Mouse (Mus musculus) kidney, embryonic 16.5 days (tissue): Measurements from ENCODE around the gene Pms1. TPM values are rescaled to one million over a fixed set of nuclear protein-coding genes. Genes with fewer than 3 reads are reported as not detected.
"Not testable (repeated sequence)": the region's sequence is repeated elsewhere in the genome, so short reads cannot be mapped to it uniquely, and the experiment has no call there.

Experiments
- ATAC-seq: fragments of 200-750 bp; cut with Nextera tagmentation; 2 replicates; pipeline ENCODE4 v1.8.0; 2017; ENCODE audit warnings: moderate TSS enrichment; ENCODE audit not compliant: low FRiP score, low TSS enrichment
- H3K27ac ChIP-seq: fragments of 300-500 bp; sonication (generic); 2 replicates; pipeline ENCODE4 v1.5.1; 2014; ENCODE audit warnings: low read length
- H3K27me3 ChIP-seq: fragments of 300-500 bp; sonication (generic); 2 replicates; pipeline ENCODE4 v1.6.1; 2014; ENCODE audit warnings: low read length, control low read depth, mixed read lengths; ENCODE audit not compliant: insufficient read depth
- H3K36me3 ChIP-seq: fragments of 300-500 bp; sonication (generic); 2 replicates; pipeline ENCODE4 v1.6.1; 2014; ENCODE audit warnings: low read length, control low read depth, mixed read lengths; ENCODE audit not compliant: insufficient read depth
- H3K4me1 ChIP-seq: fragments of 300-500 bp; sonication (generic); 2 replicates; pipeline ENCODE4 v1.6.1; 2014; ENCODE audit warnings: low read length, control low read depth, mixed read lengths; ENCODE audit not compliant: insufficient read depth
- H3K4me2 ChIP-seq: fragments of 300-500 bp; sonication (generic); replicated peaks from 2 replicates; pipeline ENCODE4 v1.6.1; 2014; ENCODE audit warnings: low read depth, low read length
- H3K4me3 ChIP-seq: fragments of 300-500 bp; sonication (generic); 2 replicates; pipeline ENCODE4 v1.5.1; 2014; ENCODE audit warnings: mild to moderate bottlenecking, low read length
- H3K9ac ChIP-seq: fragments of 300-500 bp; sonication (generic); replicated peaks from 2 replicates; pipeline ENCODE4 v1.6.1; 2014; ENCODE audit warnings: low read length
- H3K9me3 ChIP-seq: fragments of 300-500 bp; sonication (generic); 2 replicates; pipeline ENCODE4 v1.6.1; 2016; ENCODE audit warnings: low read length, control low read depth
- WGBS: fragments of 180-500 bp; shearing (Covaris S2); extraction: QIAGEN DNeasy Blood & Tissue Kit; methylation state at CpG from one replicate; pipeline ENCODE4 v1.1.7; 2014; 5-methylcytosine and 5-hydroxymethylcytosine counted together
- polyA plus RNA-seq: library from polyadenylated mRNA; unstranded; fragments of >200 nt; fragmentation: Nextera tagmentation; extraction: Ambion mirVana; gene quantifications from 2 replicates; pipeline ENCODE4 v1.2.1, GENCODE M21; 2015

The Pms1 gene
- polyA plus RNA-seq: 18.6 and 20.7 TPM in 2 replicates

DNA sequence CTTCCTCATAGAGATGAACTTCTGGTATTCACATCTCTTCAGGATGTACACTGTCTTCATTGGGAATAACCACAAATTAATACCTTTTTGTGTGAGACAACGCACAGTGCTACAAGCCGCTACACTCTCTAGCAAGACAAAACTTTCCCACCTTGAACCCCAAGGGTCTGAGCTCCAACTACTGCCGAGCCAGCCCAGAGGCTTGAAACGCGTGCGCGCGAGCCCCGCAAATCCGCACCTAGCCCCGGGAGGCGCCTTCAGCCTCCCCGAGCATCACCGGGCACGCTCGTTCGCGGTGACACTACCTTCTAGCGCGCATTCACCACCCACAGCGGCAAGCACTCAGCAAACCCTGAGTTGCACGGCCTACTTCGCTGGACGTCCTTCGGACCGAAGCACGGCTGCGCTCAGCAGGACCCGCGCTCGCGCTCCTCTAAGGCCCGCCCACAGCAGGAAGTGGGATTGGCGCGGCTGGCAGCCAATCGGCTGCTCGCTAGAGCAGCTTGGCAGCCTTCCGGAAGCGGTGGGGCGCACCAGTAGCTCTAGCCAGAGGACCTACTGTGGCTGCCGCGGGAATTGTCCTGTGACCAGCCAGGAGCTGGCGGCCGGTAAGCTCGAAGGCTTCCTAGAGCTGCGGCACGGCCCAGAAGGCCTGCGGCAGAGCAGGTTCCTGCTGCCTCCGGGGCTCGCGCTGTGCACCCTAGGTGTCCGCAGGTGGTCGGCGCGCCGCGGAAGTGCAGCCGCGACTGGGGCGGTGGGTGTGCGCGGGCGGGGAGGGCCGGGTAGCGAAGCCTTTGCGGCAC is at the start of gene Pms1, which contains the start of the genes Ormdl1 and Gm28778:
TSS of gene Pms1 (minus strand) at position 438 of the 803 bp plus-strand sequence.
TSS of gene Ormdl1 (plus strand) at position 515 of the 803 bp plus-strand sequence.
TSS of gene Gm28778 (plus strand) at position 531 of the 803 bp plus-strand sequence.
- Histone ChIP-seq H3K36me3 (peaks cover 2% of the 10 kb centered on the region; the same call in 1 of the 2 replicates), H3K27me3 (no peaks in the 10 kb centered on the region), H3K27ac (peak within 1 kb of the TSS; percentile 87), H3K4me2 (peak within 1 kb of the TSS; percentile 69), H3K4me3 (peak within 1 kb of the TSS; percentile 81), H3K9ac (peak within 1 kb of the TSS; percentile 91), H3K9me3 (no peaks in the 10 kb centered on the region), H3K4me1 (peaks cover 8% of the 10 kb centered on the region)
- 1% methylated on average over 66 of the region's 66 CpGs for WGBS
- peak; percentile 100 for ATAC-seq

DNA sequence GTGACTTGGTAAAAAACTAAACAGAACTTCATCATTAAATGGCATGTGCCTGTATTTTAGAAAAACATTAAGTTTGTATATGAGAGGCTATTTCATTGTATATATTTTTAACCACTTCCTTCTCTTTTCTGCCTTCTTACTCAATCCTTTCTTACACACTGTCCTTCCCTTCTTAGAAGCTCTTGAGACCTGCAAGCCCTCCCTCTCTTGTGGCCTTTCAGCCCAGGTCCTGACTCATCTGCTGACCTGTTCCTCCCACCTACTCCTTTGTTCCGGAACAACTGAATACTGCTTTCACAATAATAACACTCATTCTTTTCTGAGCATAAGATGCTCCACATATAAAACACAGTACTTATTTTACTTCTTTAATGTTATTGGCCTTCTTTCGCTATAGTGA is 44.3 kb upstream of the Pms1 start:
- WGBS: 96% methylated on average over 2 of the region's 2 CpGs
- no peak for ATAC-seq
- H3K27me3 ChIP-seq: no peaks in the 10 kb centered on the region

DNA sequence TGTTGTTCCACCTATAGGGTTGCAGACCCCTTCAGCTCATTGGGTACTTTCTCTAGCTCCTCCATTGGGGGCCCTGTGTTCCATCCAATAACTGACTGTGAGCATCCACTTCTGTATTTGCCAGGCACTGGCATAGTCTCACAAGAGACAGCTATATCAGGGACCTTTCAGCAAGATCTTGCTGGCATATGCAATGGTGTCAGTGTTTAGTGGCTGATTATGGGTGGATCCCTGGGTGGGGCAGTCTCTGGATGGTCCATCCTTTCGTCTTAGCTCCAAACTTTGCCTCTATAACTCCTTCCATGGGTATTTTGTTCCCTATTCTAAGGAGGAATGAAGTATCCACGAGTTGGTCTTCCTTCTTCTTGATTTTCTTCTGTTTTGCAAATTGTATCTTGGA is 40.6 kb upstream of the Pms1 start:
- H3K27ac ChIP-seq, H3K27me3 ChIP-seq, H3K4me2 ChIP-seq, ATAC-seq, H3K9ac ChIP-seq, H3K4me1 ChIP-seq, H3K4me3 ChIP-seq: not testable (repeated sequence)
- peaks cover 12% of the 10 kb centered on the region for H3K9me3 ChIP-seq
- WGBS: 73% methylated on average over 2 of the region's 2 CpGs
- peaks cover 14% of the 10 kb centered on the region for H3K36me3 ChIP-seq

More for the DNA sequence above, 44.3 kb upstream of the Pms1 start:
- Histone ChIP-seq H3K4me1 (no peaks in the 10 kb centered on the region), H3K4me2 (no peak overlapping the region), H3K4me3 (no peak overlapping the region), H3K36me3 (peaks cover 39% of the 10 kb centered on the region), H3K27ac (no peak overlapping the region), H3K9me3 (peaks cover 20% of the 10 kb centered on the region), H3K9ac (no peak overlapping the region)

DNA sequence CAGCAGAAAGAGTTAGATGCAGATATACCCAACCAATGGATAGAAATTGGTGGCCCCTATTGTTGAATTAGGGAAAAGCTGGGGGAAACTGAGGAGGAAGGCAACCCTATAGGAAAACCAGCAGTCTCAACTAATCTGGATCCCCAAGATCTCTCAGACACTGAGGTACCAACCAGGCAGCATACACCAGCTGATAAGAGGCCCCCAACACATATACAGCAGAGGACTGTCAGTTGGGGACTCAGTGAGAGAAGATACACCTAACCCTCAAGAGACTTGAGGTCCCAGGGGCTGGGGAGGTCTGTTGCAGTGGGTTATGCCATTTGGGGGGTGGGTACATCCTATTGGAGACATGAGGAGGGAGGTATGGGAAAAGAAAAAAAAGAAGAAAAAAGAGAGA is 38.6 kb upstream of the Pms1 start:
- Histone ChIP-seq H3K4me2 (no peak overlapping the region), H3K4me3 (no peak overlapping the region), H3K4me1 (no peaks in the 10 kb centered on the region), H3K27ac (no peak overlapping the region), H3K9me3 (0 out of 2 replicates have a peak, but pooled peaks cover under 1% of the 10 kb centered on the region), H3K36me3 (no peaks in the 10 kb centered on the region), H3K9ac (no peak overlapping the region), H3K27me3 (no peaks in the 10 kb centered on the region)
- ATAC-seq: no peak

DNA sequence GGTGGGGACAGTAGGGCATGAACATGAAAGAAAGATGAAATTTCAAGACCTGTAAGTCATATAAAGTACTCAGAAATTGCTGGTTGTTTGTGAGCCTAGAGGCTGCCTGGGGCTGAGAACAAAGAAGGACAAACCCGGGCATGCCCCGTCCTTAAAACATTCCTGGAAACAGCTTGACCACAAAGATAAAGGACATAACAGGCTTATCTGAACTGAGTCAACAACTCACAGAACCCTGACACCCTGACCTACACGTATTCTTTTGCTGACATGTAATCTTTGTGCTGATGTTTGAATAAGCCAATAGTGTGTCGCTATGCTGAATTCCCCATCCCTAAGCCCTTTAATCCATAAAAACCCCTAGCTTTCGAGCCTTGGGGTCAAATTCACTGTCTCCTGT is 36.7 kb upstream of the Pms1 start:
- not testable (repeated sequence) for H3K36me3 ChIP-seq, ATAC-seq, H3K9me3 ChIP-seq, H3K4me2 ChIP-seq, H3K4me3 ChIP-seq, H3K9ac ChIP-seq, H3K27me3 ChIP-seq, H3K4me1 ChIP-seq, H3K27ac ChIP-seq
- WGBS: 82% methylated on average over 5 of the region's 5 CpGs

DNA sequence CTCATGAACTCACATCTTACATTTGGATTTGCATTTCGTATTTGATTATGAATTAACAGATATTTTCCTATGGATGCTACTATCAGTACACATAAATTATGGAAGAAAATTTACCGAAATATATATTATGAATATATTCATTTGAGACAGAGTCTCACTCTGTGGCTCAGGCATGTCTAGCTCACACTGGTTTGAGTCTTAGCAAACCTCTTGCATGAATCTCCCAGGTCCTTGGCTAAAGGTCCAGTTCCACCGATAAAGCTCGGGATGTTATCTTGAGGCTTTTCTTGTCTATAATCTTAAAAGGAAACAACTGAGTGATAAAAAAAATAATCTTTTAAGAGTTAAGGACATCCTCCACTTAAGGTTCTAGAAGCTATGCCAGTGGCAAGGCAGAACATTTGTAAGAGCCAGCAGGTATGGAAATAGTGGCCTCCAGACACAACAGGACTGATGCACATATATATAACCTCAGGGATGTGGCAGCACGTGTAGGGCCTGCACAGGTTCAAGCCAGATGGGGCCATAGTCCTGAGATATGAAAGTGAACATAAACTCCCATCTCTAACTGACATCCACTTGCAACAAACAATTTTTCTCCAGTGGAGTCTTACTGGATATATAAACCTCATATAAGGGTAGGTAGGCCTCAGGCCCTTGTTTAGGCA is 28.1 kb upstream of the Pms1 start:
- 89% methylated on average over 5 of the region's 5 CpGs for WGBS

DNA sequence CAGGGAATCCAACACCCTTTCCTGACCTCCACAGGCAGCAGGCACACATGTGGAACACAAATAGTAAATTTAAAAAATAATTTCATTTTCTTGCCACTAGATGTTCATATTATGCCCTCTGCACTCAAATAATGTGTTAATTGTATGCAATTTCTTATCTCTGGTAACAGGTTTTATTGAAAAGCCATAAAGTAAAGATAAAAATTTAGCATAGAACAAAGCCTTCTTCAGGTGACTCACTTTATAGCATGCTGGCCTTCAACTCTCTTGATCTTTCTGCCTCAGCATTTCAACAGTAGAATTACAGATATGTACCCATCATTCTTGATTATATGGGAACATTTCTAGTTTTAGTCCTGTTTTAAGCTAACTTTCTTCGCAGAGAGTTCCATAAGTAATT is 27.5 kb upstream of the Pms1 start:
- no peak overlapping the region for H3K4me3 ChIP-seq
- H3K4me2 ChIP-seq: no peak overlapping the region
- H3K9ac ChIP-seq: no peak overlapping the region
- WGBS: 90% methylated on average over 1 of the region's 1 CpGs
- no peaks in the 10 kb centered on the region for H3K9me3 ChIP-seq
- no peak overlapping the region for H3K27ac ChIP-seq
- ATAC-seq: no peak
- no peaks in the 10 kb centered on the region for H3K36me3 ChIP-seq
- no peaks in the 10 kb centered on the region for H3K4me1 ChIP-seq
- H3K27me3 ChIP-seq: no peaks in the 10 kb centered on the region

More for the DNA sequence above, 28.1 kb upstream of the Pms1 start:
- H3K27ac ChIP-seq: no peak overlapping the region
- H3K36me3 ChIP-seq: no peaks in the 10 kb centered on the region
- H3K9ac ChIP-seq: no peak overlapping the region
- no peak overlapping the region for H3K4me3 ChIP-seq
- H3K9me3 ChIP-seq: no peaks in the 10 kb centered on the region
- H3K4me2 ChIP-seq: no peak overlapping the region
- no peaks in the 10 kb centered on the region for H3K4me1 ChIP-seq
- H3K27me3 ChIP-seq: no peaks in the 10 kb centered on the region
- no peak for ATAC-seq

DNA sequence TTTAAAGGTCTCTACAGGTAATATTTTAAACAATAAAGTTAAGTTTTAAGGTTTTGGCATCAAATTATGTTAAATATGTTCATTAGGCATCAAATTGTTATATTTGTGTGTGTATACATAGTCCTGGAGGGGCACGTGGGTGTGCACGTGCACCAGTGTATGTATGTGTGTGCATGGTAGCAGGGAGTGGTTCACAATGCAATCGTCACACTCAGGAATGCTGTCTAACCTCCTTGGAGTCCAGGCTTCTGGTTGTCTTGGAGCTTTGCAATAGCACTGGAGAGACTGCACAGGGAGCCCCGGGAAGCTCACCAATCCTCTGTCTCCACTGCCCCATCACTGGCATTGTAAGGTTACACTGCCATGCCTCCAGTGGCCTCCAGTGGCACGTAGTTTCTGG is 26.4 kb upstream of the Pms1 start:
- Histone ChIP-seq H3K27me3 (no peaks in the 10 kb centered on the region), H3K9me3 (no peaks in the 10 kb centered on the region), H3K27ac (no peak overlapping the region), H3K9ac (no peak overlapping the region), H3K4me3 (no peak overlapping the region), H3K36me3 (0 out of 2 replicates have a peak, but pooled peaks cover 3% of the 10 kb centered on the region), H3K4me1 (no peaks in the 10 kb centered on the region), H3K4me2 (no peak overlapping the region)
- no peak for ATAC-seq
- WGBS: 85% methylated on average over 5 of the region's 5 CpGs

DNA sequence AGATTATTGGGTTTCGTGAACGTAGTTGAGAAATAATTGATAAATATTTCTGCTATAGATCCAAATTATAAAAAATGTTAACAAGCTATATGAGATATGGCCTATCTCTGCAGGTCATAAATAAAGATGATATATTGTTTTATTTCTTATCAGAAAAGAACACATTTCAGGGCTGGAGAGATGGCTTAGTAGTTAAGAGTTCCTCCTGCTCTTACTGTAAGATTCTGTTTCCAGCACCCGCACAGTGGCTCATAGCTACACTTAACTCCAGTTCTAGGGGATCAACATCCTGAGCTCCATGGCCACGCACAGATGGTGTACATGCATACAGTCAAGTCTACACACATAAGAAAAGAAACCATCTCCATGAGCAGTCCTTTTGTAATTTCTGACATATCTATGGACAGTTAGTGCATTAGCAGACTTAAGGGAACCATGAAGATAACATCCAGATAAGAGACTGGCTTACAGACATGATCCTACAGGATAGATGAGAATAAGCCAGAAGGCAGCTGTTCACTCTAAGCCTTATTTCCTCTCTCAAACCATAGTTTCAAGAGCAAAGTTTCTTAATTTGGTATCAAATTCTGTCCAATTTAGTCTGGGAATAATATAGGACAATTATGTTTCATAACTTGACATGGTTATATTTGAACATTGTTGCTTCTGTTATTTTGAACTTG is 25.0 kb upstream of the Pms1 start:
- Histone ChIP-seq H3K4me2 (no peak overlapping the region), H3K9me3 (no peaks in the 10 kb centered on the region), H3K27ac (no peak overlapping the region), H3K4me1 (no peaks in the 10 kb centered on the region), H3K4me3 (no peak overlapping the region), H3K27me3 (no peaks in the 10 kb centered on the region), H3K9ac (no peak overlapping the region), H3K36me3 (peaks cover 8% of the 10 kb centered on the region)
- ATAC-seq: no peak
- 93% methylated on average over 4 of the region's 4 CpGs for WGBS
